8 mouse cellular contexts compared by ENCODE assay signal in genomic region chr2:32395484-32395945, GRCm38 (mm10). TPM values are rescaled to one million over a fixed set of nuclear protein-coding genes. Genes with fewer than 3 reads are reported as not detected.
DNase-seq lines count a peak whose midpoint lies in the region; ATAC-seq lines count a peak whose summit lies in the region.

Gene Ptges2 (plus strand): TSS chr2:32395896.

- WGBS in embryonic facial prominence, embryonic 11.5 days, result under 1% methylated on average over 31 of the region's 31 CpGs
- WGBS in limb, embryonic 11.5 days, result 0% methylated on average over 31 of the region's 31 CpGs
- under 1% methylated on average over 31 of the region's 31 CpGs for WGBS in midbrain, embryonic 14.5 days

- H3K27me3 ChIP-seq in embryonic facial prominence, embryonic 11.5 days (ENCODE audit: control insufficient read depth, insufficient read depth, low read length), result no peaks in the 10 kb centered on the region; the same call in 1 of the 2 replicates
- no peaks in the 10 kb centered on the region for H3K27me3 ChIP-seq in limb, embryonic 11.5 days (ENCODE audit: control insufficient read depth, insufficient read depth, low read length)
- no peaks in the 10 kb centered on the region for H3K27me3 ChIP-seq in midbrain, embryonic 14.5 days (ENCODE audit: control insufficient read depth, insufficient read depth, low read length)

- H3K36me3 ChIP-seq in embryonic facial prominence, embryonic 11.5 days (replicated peaks; ENCODE audit: control insufficient read depth, insufficient read depth, low read depth, low read length), result no peaks in the 10 kb centered on the region
- peaks cover 2% of the 10 kb centered on the region; the same call in 1 of the 2 replicates for H3K36me3 ChIP-seq in limb, embryonic 11.5 days (ENCODE audit: control insufficient read depth, insufficient read depth, low read length)
- H3K36me3 ChIP-seq in midbrain, embryonic 14.5 days (ENCODE audit: control insufficient read depth, insufficient read depth, low read length), result peaks cover 7% of the 10 kb centered on the region

- DNase-seq in ovary, adult 18-20 months (ENCODE audit: low spot score), result peak; percentile 85
- no peak for DNase-seq in ovary, postnatal 10 days (ENCODE audit: low spot score)
- peak; percentile 91 for DNase-seq in embryonic facial prominence, embryonic 11.5 days (ENCODE audit: low spot score)
- peak; percentile 99 for DNase-seq in heart, adult 11 months
- DNase-seq in kidney, adult 18-20 months, result peak; percentile 98
- DNase-seq in limb, embryonic 11.5 days (ENCODE audit: low spot score), result peak; percentile 92
- peak; percentile 94 for DNase-seq in midbrain, embryonic 14.5 days
- DNase-seq in spleen, postnatal 10 days (ENCODE audit: low spot score in 2 of 2), result peak; percentile 94 to 95

- H3K9ac ChIP-seq in embryonic facial prominence, embryonic 11.5 days (replicated peaks; ENCODE audit: low read length), result peak within 1 kb of the TSS; percentile 81
- H3K9ac ChIP-seq in limb, embryonic 11.5 days (ENCODE audit: low read length), result peak within 1 kb of the TSS; percentile 81
- peak within 1 kb of the TSS; percentile 80 for H3K9ac ChIP-seq in midbrain, embryonic 14.5 days (replicated peaks; ENCODE audit: low read length)

- peak within 1 kb of the TSS; percentile 93 for H3K4me3 ChIP-seq in embryonic facial prominence, embryonic 11.5 days (ENCODE audit: low read depth, low read length)
- H3K4me3 ChIP-seq in limb, embryonic 11.5 days (ENCODE audit: low read depth, low read length), result peak within 1 kb of the TSS; percentile 88
- peak within 1 kb of the TSS; percentile 97 for H3K4me3 ChIP-seq in midbrain, embryonic 14.5 days (replicated peaks; ENCODE audit: low read depth, low read length)

- H3K4me1 ChIP-seq in embryonic facial prominence, embryonic 11.5 days (ENCODE audit: control insufficient read depth, insufficient read depth, low read length), result no peaks in the 10 kb centered on the region
- peaks cover 5% of the 10 kb centered on the region; the same call in 1 of the 2 replicates for H3K4me1 ChIP-seq in limb, embryonic 11.5 days (ENCODE audit: control insufficient read depth, insufficient read depth, low read length)
- peaks cover 13% of the 10 kb centered on the region for H3K4me1 ChIP-seq in midbrain, embryonic 14.5 days (ENCODE audit: control insufficient read depth, insufficient read depth, low read length)

- peak within 1 kb of the TSS; percentile 71 for H3K27ac ChIP-seq in embryonic facial prominence, embryonic 11.5 days (replicated peaks; ENCODE audit: low read depth, low read length)
- peak within 1 kb of the TSS; percentile 85 for H3K27ac ChIP-seq in limb, embryonic 11.5 days (replicated peaks; ENCODE audit: low read depth, low read length)
- peak within 1 kb of the TSS; percentile 91 for H3K27ac ChIP-seq in midbrain, embryonic 14.5 days (replicated peaks; ENCODE audit: low read depth, low read length)

- peak; percentile 86 for ATAC-seq in embryonic facial prominence, embryonic 11.5 days (replicated peaks; ENCODE audit: insufficient number of reproducible peaks, low FRiP score, low TSS enrichment, low read depth)
- ATAC-seq in limb, embryonic 11.5 days (ENCODE audit: insufficient number of reproducible peaks, low FRiP score, low TSS enrichment, low read depth), result peak; percentile 88
- peak; percentile 91 for ATAC-seq in midbrain, embryonic 14.5 days (ENCODE audit: low FRiP score, low TSS enrichment)

- peak within 1 kb of the TSS; percentile 74 for H3K4me2 ChIP-seq in embryonic facial prominence, embryonic 11.5 days (ENCODE audit: low read depth, low read length)
- peak within 1 kb of the TSS; percentile 83 for H3K4me2 ChIP-seq in limb, embryonic 11.5 days (ENCODE audit: low read depth, severe bottlenecking)
- H3K4me2 ChIP-seq in midbrain, embryonic 14.5 days (ENCODE audit: low read length), result peak within 1 kb of the TSS; percentile 89

- no peaks in the 10 kb centered on the region for H3K9me3 ChIP-seq in embryonic facial prominence, embryonic 11.5 days (replicated peaks; ENCODE audit: control insufficient read depth, low read length)
- no peaks in the 10 kb centered on the region for H3K9me3 ChIP-seq in limb, embryonic 11.5 days (ENCODE audit: control insufficient read depth, low read length)
- no peaks in the 10 kb centered on the region for H3K9me3 ChIP-seq in midbrain, embryonic 14.5 days (ENCODE audit: control insufficient read depth, low read length)

RNA-seq across cellular contexts. Expression of gene Ptges2, which starts in this region (rescaled TPM):
- 31.7 and 33.0 TPM in 2 replicates for polyA plus RNA-seq in embryonic facial prominence, embryonic 11.5 days (2014; fragmentation: Nextera tagmentation; extraction: Ambion mirVana)
- polyA plus RNA-seq in limb, embryonic 11.5 days (2014; fragmentation: Nextera tagmentation; extraction: Ambion mirVana), result 29.0 and 32.3 TPM in 2 replicates
- polyA plus RNA-seq in midbrain, embryonic 14.5 days (2014; fragmentation: Nextera tagmentation; extraction: Ambion mirVana), result 46.2 and 64.4 TPM in 2 replicates
